Mouse (Mus musculus): ENCODE measurements at regions not wholly inside any gene's neighbourhood (a gene's known extent, or its start where the extent isn't known, plus 50 kb on each side); places are given as distances from the start of the nearest gene placed in this dataset.

- TF ChIP-seq CTCF (IDR thresholded peaks at IDR 0.05; ENCODE audit: borderline replicate concordance, extremely low read depth, insufficient read depth, insufficient read length) (no peak), POLR2A (IDR thresholded peaks at IDR 0.05; ENCODE audit: borderline replicate concordance, extremely low read depth, insufficient read depth, insufficient read length, poor library complexity, severe bottlenecking) (no peak)
Observed at GRCm38 (mm10) chr6:66347356-66347755, 187.8 kb upstream of the Mad2l1 start.
